Mouse (Mus musculus): ENCODE measurements around the gene Ambn. TPM values are rescaled to one million over a fixed set of nuclear protein-coding genes. Genes with fewer than 3 reads are reported as not detected.

Ambn gene
- total and polyA plus RNA-seq, 3 experiments, result not detected

DNA sequence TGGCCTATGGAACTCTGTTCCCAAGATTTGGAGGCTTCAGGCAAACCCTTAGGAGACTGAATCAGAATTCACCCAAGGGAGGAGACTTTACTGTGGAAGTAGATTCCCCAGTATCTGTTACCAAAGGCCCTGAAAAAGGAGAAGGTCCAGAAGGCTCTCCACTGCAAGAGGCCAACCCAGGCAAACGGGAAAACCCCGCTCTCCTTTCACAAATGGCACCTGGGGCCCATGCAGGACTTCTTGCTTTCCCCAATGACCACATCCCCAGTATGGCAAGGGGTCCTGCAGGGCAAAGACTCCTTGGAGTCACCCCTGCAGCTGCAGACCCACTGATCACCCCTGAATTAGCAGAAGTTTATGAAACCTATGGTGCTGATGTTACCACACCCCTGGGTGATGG is 11.7 kb downstream of the Ambn start (continued):
- TF ChIP-seq ZKSCAN1 (IDR thresholded peaks at IDR 0.05; ENCODE audit: borderline replicate concordance, low read depth, low read length) (no peak), MAX (IDR thresholded peaks at IDR 0.05; ENCODE audit: low read length) (no peak), USF2 (conservative IDR thresholded peaks at IDR 0.05; ENCODE audit: low read depth, low read length) (no peak), TBP (conservative IDR thresholded peaks at IDR 0.05; ENCODE audit: low read depth, low read length) (no peak), RAD21 (IDR thresholded peaks at IDR 0.05; ENCODE audit: low read depth, low read length) (no peak), SIN3A (IDR thresholded peaks at IDR 0.05; ENCODE audit: low read length) (no peak), USF1 (IDR thresholded peaks at IDR 0.05; ENCODE audit: low read depth, low read length) (no peak), POLR2AphosphoS2 (IDR thresholded peaks at IDR 0.05; ENCODE audit: low read depth, low read length) (no peak), MEF2A (IDR thresholded peaks at IDR 0.05; ENCODE audit: borderline replicate concordance, low read depth, low read length) (peak; percentile 44; the same call in 1 of the 2 replicates), NELFE (IDR thresholded peaks at IDR 0.05; ENCODE audit: low read depth, low read length) (no peak), ELF1 (IDR thresholded peaks at IDR 0.05; ENCODE audit: low read depth, low read length) (no peak), MAZ (IDR thresholded peaks at IDR 0.05; ENCODE audit: low read depth, low read length) (no peak), MAFK (IDR thresholded peaks at IDR 0.05; ENCODE audit: insufficient replicate concordance, low read length) (no peak), ZNF384 (IDR thresholded peaks at IDR 0.05; ENCODE audit: low read depth, low read length) (no peak)

DNA sequence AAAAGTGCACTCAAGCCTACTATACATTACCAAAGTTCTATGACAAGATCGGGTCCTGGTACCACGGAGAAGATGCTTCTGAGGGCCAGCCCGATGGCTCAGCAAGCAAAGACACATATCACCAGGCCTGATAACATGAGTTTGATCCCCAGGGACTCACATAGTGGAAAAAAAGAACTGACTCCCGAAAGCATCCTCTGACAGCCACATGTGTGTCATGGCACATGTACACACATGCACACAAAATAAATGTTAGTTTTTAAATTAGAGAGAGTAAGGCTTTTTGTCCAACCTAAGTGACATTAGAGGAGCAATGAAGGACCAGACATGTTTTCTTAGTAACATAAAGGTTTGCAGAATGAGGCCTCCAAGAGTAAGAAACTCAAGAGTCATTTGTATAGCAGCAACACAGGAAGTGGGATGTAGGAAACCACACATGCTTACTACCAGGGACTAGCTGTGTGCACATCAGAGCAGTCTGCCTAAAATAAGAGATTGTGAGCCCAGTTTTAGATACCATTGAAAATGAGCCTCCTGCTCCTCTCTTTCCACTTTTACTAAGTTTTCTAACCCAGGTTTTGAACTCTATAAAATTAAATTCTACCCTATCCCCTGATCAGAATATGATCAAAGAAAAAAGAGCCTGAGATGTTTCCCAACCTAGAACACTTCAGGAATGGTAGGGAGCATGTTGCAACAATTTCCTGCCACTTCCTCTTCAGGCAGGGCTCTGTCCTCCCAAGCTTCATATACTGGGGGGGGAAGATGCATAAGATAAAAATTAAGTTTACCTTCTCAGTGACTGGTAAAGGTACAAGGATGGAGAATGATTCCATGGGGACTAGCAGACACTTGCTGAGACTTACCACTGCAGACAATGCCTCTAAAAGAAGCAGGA is 13.3 kb downstream of the Ambn start:
- DNase-seq (ENCODE audit: extremely low read depth), result peak; percentile 82
- Histone ChIP-seq H3K9me3 (replicated peaks; ENCODE audit: low read length) (no peaks in the 10 kb centered on the region), H3K4me1 (ENCODE audit: control insufficient read depth in 1 of 2, insufficient read depth in 2 of 2) (peaks cover 11 to 30% of the 10 kb centered on the region in 2 experiments), H3K9ac (ENCODE audit: insufficient read depth, low read depth) (no peak overlapping the region), H3K4me3 (replicated peaks in 1 of 3; ENCODE audit: low read depth in 2 of 3, low read length in 2 of 3, poor library complexity in 1 of 3) (no peak overlapping the region), H3K36me3 (replicated peaks in 1 of 2; ENCODE audit: control insufficient read depth in 1 of 2, insufficient read depth in 1 of 2, low read length in 1 of 2) (no peaks in the 10 kb centered on the region), H3K27ac (ENCODE audit: insufficient read depth, low read depth) (no peak overlapping the region), H3K4me2 (ENCODE audit: insufficient read depth, low read depth, poor library complexity, severe bottlenecking) (no peak overlapping the region), H3K79me2 (replicated peaks; ENCODE audit: control insufficient read depth, extremely low read depth, insufficient read depth, poor library complexity, severe bottlenecking) (no peaks in the 10 kb centered on the region), H3K27me3 (replicated peaks) (no peaks in the 10 kb centered on the region)
- in situ Hi-C loops (cut with MboI; ENCODE audit: low pct_ligation_motif_present, low pct_unique_long_range_greater_than_20kb, low sequenced_read_pairs) (no loop called here), dilution Hi-C loops (cut with MboI; ENCODE audit: extremely low pct_ligation_motif_present, extremely low pct_unique_long_range_greater_than_20kb, low sequenced_read_pairs) (no loop called here)
- TF ChIP-seq MAZ (IDR thresholded peaks at IDR 0.05; ENCODE audit: low read depth, low read length), result no peak
- TF ChIP-seq ZMIZ1 (IDR thresholded peaks at IDR 0.05; ENCODE audit: low read depth, low read length), result no peak
- TF ChIP-seq EP300 (IDR thresholded peaks at IDR 0.05; ENCODE audit: low read length), result peak; percentile 82
- no peak for TF ChIP-seq CHD2 (IDR thresholded peaks at IDR 0.05; ENCODE audit: low read length)
- TF ChIP-seq MAFK (IDR thresholded peaks at IDR 0.05; ENCODE audit: insufficient replicate concordance, low read length), result no peak
- TF ChIP-seq CTCF (conservative IDR thresholded peaks at IDR 0.05 in 1 of 2, IDR thresholded peaks at IDR 0.05 in 1 of 2; ENCODE audit: low read depth in 2 of 2, low read length in 2 of 2), result no peak
- no peak for TF ChIP-seq MEF2A (IDR thresholded peaks at IDR 0.05; ENCODE audit: borderline replicate concordance, low read depth, low read length)
- TF ChIP-seq IRF4 (IDR thresholded peaks at IDR 0.05; ENCODE audit: low read depth, low read length), result peak; percentile 59; the same call in 1 of the 2 replicates
- TF ChIP-seq HCFC1 (IDR thresholded peaks at IDR 0.05; ENCODE audit: low read depth, low read length), result no peak
- TF ChIP-seq MXI1 (IDR thresholded peaks at IDR 0.05; ENCODE audit: low read depth, low read length), result 0 out of 2 replicates have a peak, but pooled peaks have one; percentile 44
- peak; percentile 73 for TF ChIP-seq MAX (IDR thresholded peaks at IDR 0.05; ENCODE audit: low read length)
- no peak for TF ChIP-seq GABPA (IDR thresholded peaks at IDR 0.05; ENCODE audit: insufficient replicate concordance, low read depth, low read length)
- TF ChIP-seq KAT2A (IDR thresholded peaks at IDR 0.05; ENCODE audit: insufficient replicate concordance, low read length), result no peak
- TF ChIP-seq BHLHE40 (IDR thresholded peaks at IDR 0.05; ENCODE audit: low read depth, low read length), result peak; percentile 62
- no peak for TF ChIP-seq UBTF (IDR thresholded peaks at IDR 0.05; ENCODE audit: low read depth, low read length)
- TF ChIP-seq ETS1 (conservative IDR thresholded peaks at IDR 0.05; ENCODE audit: low read depth, low read length), result 0 out of 2 replicates have a peak, but pooled peaks have one; percentile 10
- TF ChIP-seq JUN (IDR thresholded peaks at IDR 0.05; ENCODE audit: insufficient read depth, low read depth, low read length), result no peak
- TF ChIP-seq ZC3H11A (IDR thresholded peaks at IDR 0.05; ENCODE audit: low read depth, low read length), result no peak
- TF ChIP-seq ELF1 (IDR thresholded peaks at IDR 0.05; ENCODE audit: low read depth, low read length), result no peak
- no peak for TF ChIP-seq POLR2A (IDR thresholded peaks at IDR 0.05; ENCODE audit: low read depth, low read length)
- 0 out of 2 replicates have a peak, but pooled peaks have one; percentile 34 for TF ChIP-seq TBP (conservative IDR thresholded peaks at IDR 0.05; ENCODE audit: low read depth, low read length)
- no peak for TF ChIP-seq ZNF384 (IDR thresholded peaks at IDR 0.05; ENCODE audit: low read depth, low read length)
- no peak for TF ChIP-seq POLR2AphosphoS2 (IDR thresholded peaks at IDR 0.05; ENCODE audit: low read depth, low read length)
- peak; percentile 91 for TF ChIP-seq MYC (IDR thresholded peaks at IDR 0.05; ENCODE audit: low read depth, low read length)
- no peak for TF ChIP-seq SIN3A (IDR thresholded peaks at IDR 0.05; ENCODE audit: low read length)
- TF ChIP-seq E2F4 (IDR thresholded peaks at IDR 0.05; ENCODE audit: insufficient replicate concordance, low read depth, low read length), result no peak
- no peak for TF ChIP-seq RAD21 (IDR thresholded peaks at IDR 0.05; ENCODE audit: low read depth, low read length)
- peak; percentile 44; the same call in 1 of the 2 replicates for TF ChIP-seq TCF12 (IDR thresholded peaks at IDR 0.05; ENCODE audit: low read depth, low read length)
- peak; percentile 31; the same call in 1 of the 2 replicates for TF ChIP-seq JUND (conservative IDR thresholded peaks at IDR 0.05; ENCODE audit: low read depth, low read length)
- TF ChIP-seq PAX5 (IDR thresholded peaks at IDR 0.05; ENCODE audit: low read length), result no peak

Data from CH12.LX (cell line).